Mouse (Mus musculus): ENCODE data around the gene Tars2.

GRCm38 (mm10) chr3:95707497-95707896 is 52.5 kb downstream of the Tars2 start:
- TF ChIP-seq MXI1 (IDR thresholded peaks at IDR 0.05; ENCODE audit: low read depth, low read length) (no peak), TCF12 (IDR thresholded peaks at IDR 0.05; ENCODE audit: low read depth, low read length) (no peak)
